Mouse (Mus musculus): ENCODE results near the gene Fstl5. TPM values are rescaled to one million over a fixed set of nuclear protein-coding genes. Genes with fewer than 3 reads are reported as not detected.

Fstl5 gene
- polyA plus RNA-seq, 2 experiments: 0.23 to 1.1 TPM

- Histone ChIP-seq H3K4me1 (ENCODE audit: control insufficient read depth, insufficient read depth, low read length) (no peaks in the 10 kb centered on the region), H3K4me2 (replicated peaks; ENCODE audit: low read depth, low read length, severe bottlenecking) (no peak overlapping the region), H3K27me3 (ENCODE audit: control insufficient read depth, insufficient read depth, low read length) (no peaks in the 10 kb centered on the region), H3K9me3 (ENCODE audit: control insufficient read depth, low read length) (no peaks in the 10 kb centered on the region), H3K4me3 (replicated peaks; ENCODE audit: low read length) (no peak overlapping the region), H3K9ac (ENCODE audit: low read depth, low read length, severe bottlenecking) (no peak overlapping the region), H3K36me3 (ENCODE audit: control insufficient read depth, insufficient read depth, low read length) (no peaks in the 10 kb centered on the region), H3K27ac (replicated peaks; ENCODE audit: low read depth, low read length) (no peak overlapping the region)
- ATAC-seq (ENCODE audit: low FRiP score, low read depth): no peak
- DNase-seq (ENCODE audit: low spot score): no peak
- WGBS: 78% methylated on average over 4 of the region's 4 CpGs
- no peak for TF ChIP-seq POLR2A (IDR thresholded peaks at IDR 0.05; ENCODE audit: borderline replicate concordance, extremely low read depth, insufficient read depth, insufficient read length)
Measured at GRCm38 (mm10) chr3:76336922-76337321, 262.9 kb downstream of the Fstl5 start.

GRCm38 (mm10) chr3:76367000-76367399 is 292.9 kb downstream of the Fstl5 start:
- H3K27ac ChIP-seq (replicated peaks; ENCODE audit: low read depth, low read length): no peak overlapping the region
- H3K9me3 ChIP-seq (ENCODE audit: control insufficient read depth, low read length): no peaks in the 10 kb centered on the region
- no peak for ATAC-seq (ENCODE audit: low FRiP score, low read depth)
- no peak for TF ChIP-seq POLR2A (IDR thresholded peaks at IDR 0.05; ENCODE audit: borderline replicate concordance, extremely low read depth, insufficient read depth, insufficient read length)
- H3K36me3 ChIP-seq (ENCODE audit: control insufficient read depth, insufficient read depth, low read length): no peaks in the 10 kb centered on the region
- no peak overlapping the region for H3K4me2 ChIP-seq (replicated peaks; ENCODE audit: low read depth, low read length, severe bottlenecking)
- no peaks in the 10 kb centered on the region for H3K27me3 ChIP-seq (ENCODE audit: control insufficient read depth, insufficient read depth, low read length)
- H3K4me1 ChIP-seq (ENCODE audit: control insufficient read depth, insufficient read depth, low read length): no peaks in the 10 kb centered on the region
- H3K9ac ChIP-seq (ENCODE audit: low read depth, low read length, severe bottlenecking): no peak overlapping the region
- no peak overlapping the region for H3K4me3 ChIP-seq (replicated peaks; ENCODE audit: low read length)
- DNase-seq (ENCODE audit: low spot score): no peak

GRCm38 (mm10) chr3:76369910-76370309 is 295.8 kb downstream of the Fstl5 start:
- ATAC-seq (ENCODE audit: low FRiP score, low read depth) (no peak), DNase-seq (ENCODE audit: low spot score) (no peak)
- H3K36me3 ChIP-seq (ENCODE audit: control insufficient read depth, insufficient read depth, low read length): no peaks in the 10 kb centered on the region
- no peak overlapping the region for H3K4me3 ChIP-seq (replicated peaks; ENCODE audit: low read length)
- no peaks in the 10 kb centered on the region for H3K27me3 ChIP-seq (ENCODE audit: control insufficient read depth, insufficient read depth, low read length)
- no peak for TF ChIP-seq POLR2A (IDR thresholded peaks at IDR 0.05; ENCODE audit: borderline replicate concordance, extremely low read depth, insufficient read depth, insufficient read length)
- no peak overlapping the region for H3K27ac ChIP-seq (replicated peaks; ENCODE audit: low read depth, low read length)
- H3K9me3 ChIP-seq (ENCODE audit: control insufficient read depth, low read length): no peaks in the 10 kb centered on the region
- no peak overlapping the region for H3K9ac ChIP-seq (ENCODE audit: low read depth, low read length, severe bottlenecking)
- H3K4me1 ChIP-seq (ENCODE audit: control insufficient read depth, insufficient read depth, low read length): no peaks in the 10 kb centered on the region
- 71% methylated on average over 4 of the region's 4 CpGs for WGBS
- no peak overlapping the region for H3K4me2 ChIP-seq (replicated peaks; ENCODE audit: low read depth, low read length, severe bottlenecking)

GRCm38 (mm10) chr3:76428775-76429372 is 354.8 kb downstream of the Fstl5 start:
- Histone ChIP-seq H3K4me1 (ENCODE audit: control insufficient read depth, insufficient read depth, low read length) (no peaks in the 10 kb centered on the region), H3K27ac (replicated peaks; ENCODE audit: low read depth, low read length) (no peak overlapping the region), H3K4me2 (replicated peaks; ENCODE audit: low read depth, low read length, severe bottlenecking) (no peak overlapping the region), H3K9me3 (ENCODE audit: control insufficient read depth, low read length) (no peaks in the 10 kb centered on the region), H3K9ac (ENCODE audit: low read depth, low read length, severe bottlenecking) (no peak overlapping the region), H3K4me3 (replicated peaks; ENCODE audit: low read length) (no peak overlapping the region), H3K27me3 (ENCODE audit: control insufficient read depth, insufficient read depth, low read length) (no peaks in the 10 kb centered on the region), H3K36me3 (ENCODE audit: control insufficient read depth, insufficient read depth, low read length) (no peaks in the 10 kb centered on the region)
- WGBS: 89% methylated on average over 6 of the region's 6 CpGs
- ATAC-seq (ENCODE audit: low FRiP score, low read depth) (no peak), DNase-seq (ENCODE audit: low spot score) (no peak)
- TF ChIP-seq POLR2A (IDR thresholded peaks at IDR 0.05; ENCODE audit: borderline replicate concordance, extremely low read depth, insufficient read depth, insufficient read length): no peak

GRCm38 (mm10) chr3:76467229-76467874 is 393.3 kb downstream of the Fstl5 start:
- no peak overlapping the region for H3K4me3 ChIP-seq (replicated peaks; ENCODE audit: low read length)
- no peak for TF ChIP-seq POLR2A (IDR thresholded peaks at IDR 0.05; ENCODE audit: borderline replicate concordance, extremely low read depth, insufficient read depth, insufficient read length)
- no peak for DNase-seq (ENCODE audit: low spot score)

More at GRCm38 (mm10) chr3:76467229-76467874, 393.3 kb downstream of the Fstl5 start:
- Histone ChIP-seq H3K9me3 (ENCODE audit: control insufficient read depth, low read length) (no peaks in the 10 kb centered on the region), H3K9ac (ENCODE audit: low read depth, low read length, severe bottlenecking) (no peak overlapping the region), H3K27ac (replicated peaks; ENCODE audit: low read depth, low read length) (no peak overlapping the region), H3K4me2 (replicated peaks; ENCODE audit: low read depth, low read length, severe bottlenecking) (no peak overlapping the region), H3K27me3 (ENCODE audit: control insufficient read depth, insufficient read depth, low read length) (no peaks in the 10 kb centered on the region), H3K36me3 (ENCODE audit: control insufficient read depth, insufficient read depth, low read length) (no peaks in the 10 kb centered on the region), H3K4me1 (ENCODE audit: control insufficient read depth, insufficient read depth, low read length) (no peaks in the 10 kb centered on the region)
- no peak for ATAC-seq (ENCODE audit: low FRiP score, low read depth)
